Mouse (Mus musculus): ENCODE results near the gene Taar5. TPM values are rescaled to one million over a fixed set of nuclear protein-coding genes. Genes with fewer than 3 reads are reported as not detected.

The Taar5 gene
- polyA plus RNA-seq, 1 experiment from 2014 or later: not detected

- Histone ChIP-seq H3K4me1 (replicated peaks; ENCODE audit: control insufficient read depth, insufficient read depth, low read length) (no peaks in the 10 kb centered on the region), H3K9ac (ENCODE audit: low read length) (no peak overlapping the region), H3K27ac (ENCODE audit: low read length) (no peak overlapping the region), H3K27me3 (ENCODE audit: control insufficient read depth, insufficient read depth, low read depth, low read length) (no peaks in the 10 kb centered on the region), H3K4me3 (ENCODE audit: low read length) (no peak overlapping the region), H3K9me3 (ENCODE audit: control insufficient read depth, low read length) (no peaks in the 10 kb centered on the region), H3K4me2 (ENCODE audit: low read depth, low read length) (no peak overlapping the region), H3K36me3 (ENCODE audit: control insufficient read depth, insufficient read depth, low read length) (no peaks in the 10 kb centered on the region)
- no peak for ATAC-seq (ENCODE audit: low read depth)
- whole genome bisulfite sequencing: 40% methylated on average over 3 of the region's 3 CpGs
Measured at GRCm38 (mm10) chr10:23959071-23959470, 11.4 kb upstream of the Taar5 start.

GRCm38 (mm10) chr10:23960444-23960915 is 10.0 kb upstream of the Taar5 start, which contains the start of gene Taar4:
Gene Taar4, plus strand, starts transcription at chr10:23960494.
- no peak within 1 kb of the TSS for H3K27ac ChIP-seq (ENCODE audit: low read length)
- 93% methylated on average over 13 of the region's 13 CpGs for WGBS

GRCm38 (mm10) chr10:23963444-23963843 is 7.1 kb upstream of the Taar5 start:
- H3K9ac ChIP-seq (ENCODE audit: low read length): no peak overlapping the region
- H3K27ac ChIP-seq (ENCODE audit: low read length): no peak overlapping the region
- no peaks in the 10 kb centered on the region for H3K4me1 ChIP-seq (replicated peaks; ENCODE audit: control insufficient read depth, insufficient read depth, low read length)
- no peaks in the 10 kb centered on the region for H3K36me3 ChIP-seq (ENCODE audit: control insufficient read depth, insufficient read depth, low read length)
- no peak overlapping the region for H3K4me3 ChIP-seq (ENCODE audit: low read length)
- WGBS: 30% methylated on average over 3 of the region's 3 CpGs
- no peak for ATAC-seq (ENCODE audit: low read depth)
- H3K9me3 ChIP-seq (ENCODE audit: control insufficient read depth, low read length): no peaks in the 10 kb centered on the region
- H3K27me3 ChIP-seq (ENCODE audit: control insufficient read depth, insufficient read depth, low read depth, low read length): no peaks in the 10 kb centered on the region
- no peak overlapping the region for H3K4me2 ChIP-seq (ENCODE audit: low read depth, low read length)

More at GRCm38 (mm10) chr10:23960444-23960915, 10.0 kb upstream of the Taar5 start, which contains the start of gene Taar4:
- Histone ChIP-seq H3K4me2 (ENCODE audit: low read depth, low read length) (no peak within 1 kb of the TSS), H3K36me3 (ENCODE audit: control insufficient read depth, insufficient read depth, low read length) (no peaks in the 10 kb centered on the region), H3K4me1 (replicated peaks; ENCODE audit: control insufficient read depth, insufficient read depth, low read length) (no peaks in the 10 kb centered on the region), H3K9me3 (ENCODE audit: control insufficient read depth, low read length) (no peaks in the 10 kb centered on the region), H3K4me3 (ENCODE audit: low read length) (no peak within 1 kb of the TSS), H3K9ac (ENCODE audit: low read length) (no peak within 1 kb of the TSS), H3K27me3 (ENCODE audit: control insufficient read depth, insufficient read depth, low read depth, low read length) (no peaks in the 10 kb centered on the region)
- no peak for ATAC-seq (ENCODE audit: low read depth)

- no peaks in the 10 kb centered on the region for H3K9me3 ChIP-seq (ENCODE audit: control insufficient read depth, low read length)
- H3K9ac ChIP-seq (ENCODE audit: low read length): no peak overlapping the region
- H3K4me1 ChIP-seq (replicated peaks; ENCODE audit: control insufficient read depth, insufficient read depth, low read length): no peaks in the 10 kb centered on the region
- no peaks in the 10 kb centered on the region for H3K27me3 ChIP-seq (ENCODE audit: control insufficient read depth, insufficient read depth, low read depth, low read length)
- no peak overlapping the region for H3K4me2 ChIP-seq (ENCODE audit: low read depth, low read length)
- no peak overlapping the region for H3K4me3 ChIP-seq (ENCODE audit: low read length)
- H3K36me3 ChIP-seq (ENCODE audit: control insufficient read depth, insufficient read depth, low read length): no peaks in the 10 kb centered on the region
- no peak for ATAC-seq (ENCODE audit: low read depth)
- WGBS: 75% methylated on average over 6 of the region's 6 CpGs
- no peak overlapping the region for H3K27ac ChIP-seq (ENCODE audit: low read length)
Measured at GRCm38 (mm10) chr10:23964921-23965610, 5.4 kb upstream of the Taar5 start.

GRCm38 (mm10) chr10:23971256-23971655 is 750 bp downstream of the Taar5 start:
- Histone ChIP-seq H3K4me2 (ENCODE audit: low read depth, low read length) (no peak overlapping the region), H3K4me1 (replicated peaks; ENCODE audit: control insufficient read depth, insufficient read depth, low read length) (no peaks in the 10 kb centered on the region), H3K4me3 (ENCODE audit: low read length) (no peak overlapping the region), H3K9me3 (ENCODE audit: control insufficient read depth, low read length) (no peaks in the 10 kb centered on the region), H3K9ac (ENCODE audit: low read length) (no peak overlapping the region), H3K36me3 (ENCODE audit: control insufficient read depth, insufficient read depth, low read length) (no peaks in the 10 kb centered on the region), H3K27me3 (ENCODE audit: control insufficient read depth, insufficient read depth, low read depth, low read length) (no peaks in the 10 kb centered on the region), H3K27ac (ENCODE audit: low read length) (no peak overlapping the region)
- 80% methylated on average over 5 of the region's 5 CpGs for WGBS
- no peak for ATAC-seq (ENCODE audit: low read depth)

- ATAC-seq (ENCODE audit: low read depth): no peak
- no peaks in the 10 kb centered on the region for H3K27me3 ChIP-seq (ENCODE audit: control insufficient read depth, insufficient read depth, low read depth, low read length)
- no peaks in the 10 kb centered on the region for H3K36me3 ChIP-seq (ENCODE audit: control insufficient read depth, insufficient read depth, low read length)
- H3K9me3 ChIP-seq (ENCODE audit: control insufficient read depth, low read length): no peaks in the 10 kb centered on the region
- no peak overlapping the region for H3K27ac ChIP-seq (ENCODE audit: low read length)
- no peak overlapping the region for H3K4me2 ChIP-seq (ENCODE audit: low read depth, low read length)
- no peaks in the 10 kb centered on the region for H3K4me1 ChIP-seq (replicated peaks; ENCODE audit: control insufficient read depth, insufficient read depth, low read length)
- H3K4me3 ChIP-seq (ENCODE audit: low read length): no peak overlapping the region
- WGBS: 54% methylated on average over 4 of the region's 4 CpGs
- H3K9ac ChIP-seq (ENCODE audit: low read length): no peak overlapping the region
Measured at GRCm38 (mm10) chr10:23977958-23978357, 7.5 kb downstream of the Taar5 start.

- no peak overlapping the region for H3K9ac ChIP-seq (ENCODE audit: low read length)
- ATAC-seq (ENCODE audit: low read depth): peak; percentile 54
Measured at GRCm38 (mm10) chr10:23978901-23979705, 8.6 kb downstream of the Taar5 start.

GRCm38 (mm10) chr10:23985546-23985945 is 15.0 kb downstream of the Taar5 start, which contains the start of gene Taar6:
Gene Taar6, minus strand, starts transcription at chr10:23985646.
- no peak for ATAC-seq (ENCODE audit: low read depth)
- Histone ChIP-seq H3K4me1 (replicated peaks; ENCODE audit: control insufficient read depth, insufficient read depth, low read length) (no peaks in the 10 kb centered on the region), H3K27ac (ENCODE audit: low read length) (no peak within 1 kb of the TSS), H3K4me3 (ENCODE audit: low read length) (no peak within 1 kb of the TSS), H3K9me3 (ENCODE audit: control insufficient read depth, low read length) (no peaks in the 10 kb centered on the region), H3K9ac (ENCODE audit: low read length) (no peak within 1 kb of the TSS), H3K4me2 (ENCODE audit: low read depth, low read length) (no peak within 1 kb of the TSS), H3K36me3 (ENCODE audit: control insufficient read depth, insufficient read depth, low read length) (no peaks in the 10 kb centered on the region), H3K27me3 (ENCODE audit: control insufficient read depth, insufficient read depth, low read depth, low read length) (no peaks in the 10 kb centered on the region)
- 65% methylated on average over 8 of the region's 8 CpGs for WGBS

More at GRCm38 (mm10) chr10:23978901-23979705, 8.6 kb downstream of the Taar5 start:
- H3K36me3 ChIP-seq (ENCODE audit: control insufficient read depth, insufficient read depth, low read length): no peaks in the 10 kb centered on the region
- H3K27ac ChIP-seq (ENCODE audit: low read length): no peak overlapping the region
- 34% methylated on average over 15 of the region's 16 CpGs for WGBS
- no peaks in the 10 kb centered on the region for H3K27me3 ChIP-seq (ENCODE audit: control insufficient read depth, insufficient read depth, low read depth, low read length)
- no peaks in the 10 kb centered on the region for H3K4me1 ChIP-seq (replicated peaks; ENCODE audit: control insufficient read depth, insufficient read depth, low read length)
- no peak overlapping the region for H3K4me3 ChIP-seq (ENCODE audit: low read length)
- no peaks in the 10 kb centered on the region for H3K9me3 ChIP-seq (ENCODE audit: control insufficient read depth, low read length)
- no peak overlapping the region for H3K4me2 ChIP-seq (ENCODE audit: low read depth, low read length)

GRCm38 (mm10) chr10:23986419-23986818 is 15.9 kb downstream of the Taar5 start:
- no peak for ATAC-seq (ENCODE audit: low read depth)

More at GRCm38 (mm10) chr10:23986419-23986818, 15.9 kb downstream of the Taar5 start:
- Histone ChIP-seq H3K27ac (ENCODE audit: low read length) (no peak overlapping the region), H3K4me1 (replicated peaks; ENCODE audit: control insufficient read depth, insufficient read depth, low read length) (no peaks in the 10 kb centered on the region), H3K9me3 (ENCODE audit: control insufficient read depth, low read length) (no peaks in the 10 kb centered on the region), H3K9ac (ENCODE audit: low read length) (no peak overlapping the region), H3K4me2 (ENCODE audit: low read depth, low read length) (no peak overlapping the region), H3K4me3 (ENCODE audit: low read length) (no peak overlapping the region), H3K27me3 (ENCODE audit: control insufficient read depth, insufficient read depth, low read depth, low read length) (no peaks in the 10 kb centered on the region), H3K36me3 (ENCODE audit: control insufficient read depth, insufficient read depth, low read length) (no peaks in the 10 kb centered on the region)
- 81% methylated on average over 5 of the region's 5 CpGs for WGBS
